Mouse (Mus musculus): ENCODE results near the gene Kalrn.

DNA sequence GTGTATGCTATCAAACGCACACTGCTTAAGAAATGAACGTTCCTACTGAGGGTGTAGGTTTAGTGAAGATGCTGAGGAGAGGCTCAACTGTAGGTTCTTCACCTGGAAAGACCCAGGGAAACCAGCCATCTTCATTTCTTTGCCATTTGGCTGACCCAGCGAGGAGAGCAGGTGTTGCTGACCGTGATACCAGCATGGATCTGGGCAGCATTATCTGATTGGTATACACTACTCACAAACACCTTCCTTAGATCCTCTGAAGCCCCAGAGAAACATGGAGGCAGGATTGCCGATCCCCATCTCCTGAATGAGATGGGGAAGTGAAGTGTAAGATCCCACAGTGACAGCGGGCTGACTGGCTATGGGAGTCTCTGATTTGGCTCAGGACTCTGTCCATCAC is 575.3 kb downstream of the Kalrn start:
- TF ChIP-seq POLR2A (IDR thresholded peaks at IDR 0.05; ENCODE audit: extremely low read depth, insufficient read depth, low read length) (no peak), CTCF (IDR thresholded peaks at IDR 0.05; ENCODE audit: extremely low read depth, insufficient read depth, low read length) (no peak)
